Mouse (Mus musculus) lung, embryonic 14.5 days (tissue): ENCODE measurements around the gene Tns4. TPM values are rescaled to one million over a fixed set of nuclear protein-coding genes. Genes with fewer than 3 reads are reported as not detected.

Experiments used
- ATAC-seq: fragments of 200-750 bp; cut with Nextera tagmentation; 2 replicates; pipeline ENCODE4 v1.8.0; 2017; ENCODE audit warnings: mild to moderate bottlenecking, moderate TSS enrichment, moderate library complexity; ENCODE audit not compliant: insufficient read depth
- DNase-seq: peaks from one replicate; pipeline ENCODE4 v3.0.0-alpha.2; 2015
- H3K27ac ChIP-seq: fragments of 300-500 bp; sonication (generic); 2 replicates; pipeline ENCODE4 v1.5.1; 2014; ENCODE audit warnings: low read depth, mild to moderate bottlenecking, moderate library complexity
- H3K27me3 ChIP-seq: fragments of 300-500 bp; sonication (generic); 2 replicates; pipeline ENCODE4 v1.6.1; 2014; ENCODE audit warnings: low read length, control low read depth; ENCODE audit not compliant: insufficient read depth
- H3K36me3 ChIP-seq: fragments of 300-500 bp; sonication (generic); 2 replicates; pipeline ENCODE4 v1.6.1; 2014; ENCODE audit warnings: control low read depth; ENCODE audit not compliant: insufficient read depth
- H3K4me1 ChIP-seq: fragments of 300-500 bp; sonication (generic); 2 replicates; pipeline ENCODE4 v1.6.1; 2014; ENCODE audit warnings: antibody characterized with exemption, control low read depth; ENCODE audit not compliant: insufficient read depth
- H3K4me2 ChIP-seq: fragments of 300-500 bp; sonication (generic); 2 replicates; pipeline ENCODE4 v1.6.1; 2014; ENCODE audit warnings: mild to moderate bottlenecking
- H3K4me3 ChIP-seq: fragments of 300-500 bp; sonication (generic); 2 replicates; pipeline ENCODE4 v1.5.1; 2014; ENCODE audit warnings: low read depth, low read length
- H3K9ac ChIP-seq: fragments of 300-500 bp; sonication (generic); 2 replicates; pipeline ENCODE4 v1.6.1; 2014
- H3K9me3 ChIP-seq: fragments of 300-500 bp; sonication (generic); 2 replicates; pipeline ENCODE4 v1.6.1; 2016; ENCODE audit warnings: low read depth, low read length, control low read depth
- CTCF ChIP-seq: IDR thresholded peaks from 2 replicates; pipeline ENCODE4 v1.5.1; 2016; ENCODE audit warnings: antibody characterized with exemption, low read depth
- WGBS: fragments of 180-500 bp; shearing (Covaris S2); extraction: QIAGEN DNeasy Blood & Tissue Kit; methylation state at CpG from one replicate; pipeline ENCODE4 v1.1.7; 2014; 5-methylcytosine and 5-hydroxymethylcytosine counted together
- polyA plus RNA-seq: library from polyadenylated mRNA; unstranded; fragments of >200 nt; fragmentation: Nextera tagmentation; extraction: Ambion mirVana; gene quantifications from 2 replicates; pipeline ENCODE4 v1.2.1, GENCODE M21; 2014

Tns4 gene
- polyA plus RNA-seq = 0.39 and 0.47 TPM in 2 replicates

DNA sequence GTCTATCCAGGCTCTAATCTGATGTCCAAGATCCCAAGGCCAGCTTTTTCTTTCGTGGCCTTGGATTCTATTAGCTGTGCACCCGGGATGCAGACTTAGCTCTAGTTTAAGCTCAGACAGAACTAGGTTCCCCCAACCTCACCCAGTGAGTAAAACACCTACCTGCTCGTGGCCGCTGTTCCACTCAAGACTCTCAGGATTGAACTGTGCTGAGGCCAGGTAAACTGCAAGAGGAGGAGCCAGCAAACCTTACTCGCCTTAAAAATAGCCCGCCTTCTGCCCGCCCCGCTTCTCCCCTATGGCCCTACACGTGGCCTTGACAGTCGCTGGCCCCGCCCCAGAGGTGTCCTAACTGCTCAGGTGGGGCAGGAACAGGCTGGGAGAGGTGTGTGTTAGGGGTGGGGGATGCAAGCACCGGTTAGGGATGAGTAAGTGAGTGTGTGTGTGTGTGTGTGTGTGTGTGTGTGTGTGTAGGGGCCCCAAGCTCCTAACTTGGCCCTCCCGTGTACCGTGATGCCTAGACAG lies at the start of gene Tns4:
Gene Tns4 (minus strand): TSS at position 230 of the 525 bp plus-strand sequence.
- ATAC-seq (no peak), DNase-seq (no peak)
- 56% methylated on average over 14 of the region's 14 CpGs for WGBS
- no peaks in the 10 kb centered on the region for H3K36me3 ChIP-seq
- H3K27me3 ChIP-seq = no peaks in the 10 kb centered on the region
- no peak within 1 kb of the TSS for H3K9ac ChIP-seq
- H3K9me3 ChIP-seq = no peaks in the 10 kb centered on the region
- no peak for TF ChIP-seq CTCF
- no peaks in the 10 kb centered on the region for H3K4me1 ChIP-seq
- no peak within 1 kb of the TSS for H3K27ac ChIP-seq
- no peak within 1 kb of the TSS for H3K4me3 ChIP-seq
- H3K4me2 ChIP-seq = no peak within 1 kb of the TSS

DNA sequence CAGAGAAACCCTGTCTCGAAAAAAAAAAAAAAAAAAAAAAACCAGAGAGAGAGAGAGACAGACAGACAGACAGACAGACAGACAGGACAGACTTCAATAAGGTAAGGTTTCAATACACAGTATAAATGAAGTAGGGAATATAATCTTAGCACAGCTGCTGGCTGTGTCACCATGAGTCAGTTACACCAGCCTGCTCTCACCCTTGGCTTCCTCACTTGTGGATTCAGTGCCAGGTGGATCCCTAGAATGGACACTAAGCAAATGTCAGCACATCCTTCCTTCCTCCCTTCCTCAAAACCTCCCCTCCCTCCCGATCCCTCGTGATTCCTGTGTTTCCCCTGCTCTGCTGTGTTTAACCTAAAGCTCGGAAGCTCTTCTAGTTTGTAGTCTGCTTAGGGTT lies 48.3 kb upstream of the Tns4 start:
- Histone ChIP-seq H3K27ac (no peak overlapping the region), H3K4me2 (no peak overlapping the region), H3K4me1 (peaks cover 16% of the 10 kb centered on the region), H3K9ac (no peak overlapping the region), H3K9me3 (no peaks in the 10 kb centered on the region), H3K27me3 (no peaks in the 10 kb centered on the region), H3K36me3 (no peaks in the 10 kb centered on the region), H3K4me3 (no peak overlapping the region)
- 58% methylated on average over 4 of the region's 4 CpGs for WGBS
- TF ChIP-seq CTCF = no peak
- ATAC-seq = no peak
- no peak for DNase-seq

DNA sequence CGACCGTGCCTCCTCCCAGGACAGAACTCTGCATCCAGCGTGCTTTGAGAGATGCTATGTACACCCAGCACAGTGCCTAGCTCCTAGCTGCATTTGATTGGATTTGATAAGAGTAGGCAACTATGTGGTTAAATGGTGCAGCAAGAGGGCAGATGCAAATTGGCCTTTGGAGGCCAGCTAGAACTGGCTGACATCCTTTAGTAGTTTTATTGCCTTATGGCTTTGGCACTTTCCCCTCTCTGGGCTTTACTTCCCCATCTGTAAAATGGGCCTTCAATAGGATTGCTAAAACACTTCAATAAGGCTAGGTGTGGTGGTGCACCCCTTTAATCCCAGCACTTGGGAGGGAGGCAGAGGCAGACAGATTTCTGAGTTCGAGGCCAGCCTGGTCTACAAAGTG lies 47.9 kb upstream of the Tns4 start:
- no peak overlapping the region for H3K4me3 ChIP-seq
- H3K9ac ChIP-seq = no peak overlapping the region
- H3K9me3 ChIP-seq = no peaks in the 10 kb centered on the region
- no peak for DNase-seq
- no peak for TF ChIP-seq CTCF
- H3K4me2 ChIP-seq = no peak overlapping the region
- WGBS = 62% methylated on average over 4 of the region's 4 CpGs
- H3K27ac ChIP-seq = peak overlapping the region; percentile 18; the same call in 1 of the 2 replicates
- H3K4me1 ChIP-seq = peaks cover 19% of the 10 kb centered on the region
- H3K36me3 ChIP-seq = no peaks in the 10 kb centered on the region
- H3K27me3 ChIP-seq = no peaks in the 10 kb centered on the region
- no peak for ATAC-seq

DNA sequence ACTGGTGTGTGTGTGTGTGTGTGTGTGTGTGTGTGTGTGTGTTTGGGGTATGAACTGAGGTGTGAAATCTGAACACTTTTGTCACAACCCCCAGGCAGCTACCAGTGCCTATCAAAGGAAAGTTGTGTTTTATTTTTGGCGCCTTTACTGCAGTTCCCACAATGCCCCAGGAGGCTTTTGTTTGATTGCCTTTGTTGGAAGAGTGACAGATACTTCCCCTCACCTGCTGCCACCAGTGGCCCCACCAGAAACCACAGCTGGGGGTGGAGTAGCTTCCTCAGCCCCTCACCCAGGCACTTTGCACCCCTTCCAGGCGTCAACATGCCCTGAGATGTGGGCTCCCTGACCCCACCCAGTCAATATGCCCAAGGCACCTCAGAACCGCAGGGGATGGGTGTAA lies 47.3 kb upstream of the Tns4 start:
- H3K27ac ChIP-seq = peak overlapping the region; percentile 18; the same call in 1 of the 2 replicates
- 57% methylated on average over 3 of the region's 3 CpGs for WGBS
- DNase-seq = no peak
- no peak overlapping the region for H3K4me2 ChIP-seq
- H3K4me3 ChIP-seq = no peak overlapping the region
- H3K4me1 ChIP-seq = peaks cover 23% of the 10 kb centered on the region
- no peaks in the 10 kb centered on the region for H3K36me3 ChIP-seq
- no peak for TF ChIP-seq CTCF
- no peaks in the 10 kb centered on the region for H3K9me3 ChIP-seq
- ATAC-seq = no peak
- H3K27me3 ChIP-seq = no peaks in the 10 kb centered on the region
- H3K9ac ChIP-seq = no peak overlapping the region

DNA sequence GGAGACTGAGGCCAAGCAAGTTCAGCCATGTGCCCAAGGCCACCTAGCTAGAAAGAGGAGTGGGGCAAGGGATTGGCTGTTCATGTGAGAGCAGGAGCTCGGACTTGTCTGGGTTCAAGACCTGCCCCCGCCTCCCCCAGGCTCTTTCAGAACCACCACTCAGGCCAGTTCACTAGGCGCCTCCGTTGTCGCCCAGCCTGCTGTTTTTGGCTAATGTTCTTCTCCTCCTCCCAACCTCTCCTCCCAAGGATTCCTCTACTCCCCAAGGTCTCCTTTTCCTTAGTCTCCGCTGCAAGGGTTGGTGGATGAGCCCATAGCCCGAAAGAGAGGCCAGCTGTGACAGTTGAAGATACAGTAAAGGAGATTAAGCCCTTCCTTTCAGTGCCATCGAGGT lies 45.9 kb upstream of the Tns4 start:
- Histone ChIP-seq H3K9me3 (no peaks in the 10 kb centered on the region), H3K36me3 (no peaks in the 10 kb centered on the region), H3K27me3 (no peaks in the 10 kb centered on the region), H3K9ac (no peak overlapping the region), H3K4me3 (no peak overlapping the region), H3K27ac (peak overlapping the region; percentile 79), H3K4me2 (no peak overlapping the region), H3K4me1 (peaks cover 23% of the 10 kb centered on the region)
- ATAC-seq = no peak
- no peak for DNase-seq
- TF ChIP-seq CTCF = no peak
- 54% methylated on average over 8 of the region's 8 CpGs for WGBS

DNA sequence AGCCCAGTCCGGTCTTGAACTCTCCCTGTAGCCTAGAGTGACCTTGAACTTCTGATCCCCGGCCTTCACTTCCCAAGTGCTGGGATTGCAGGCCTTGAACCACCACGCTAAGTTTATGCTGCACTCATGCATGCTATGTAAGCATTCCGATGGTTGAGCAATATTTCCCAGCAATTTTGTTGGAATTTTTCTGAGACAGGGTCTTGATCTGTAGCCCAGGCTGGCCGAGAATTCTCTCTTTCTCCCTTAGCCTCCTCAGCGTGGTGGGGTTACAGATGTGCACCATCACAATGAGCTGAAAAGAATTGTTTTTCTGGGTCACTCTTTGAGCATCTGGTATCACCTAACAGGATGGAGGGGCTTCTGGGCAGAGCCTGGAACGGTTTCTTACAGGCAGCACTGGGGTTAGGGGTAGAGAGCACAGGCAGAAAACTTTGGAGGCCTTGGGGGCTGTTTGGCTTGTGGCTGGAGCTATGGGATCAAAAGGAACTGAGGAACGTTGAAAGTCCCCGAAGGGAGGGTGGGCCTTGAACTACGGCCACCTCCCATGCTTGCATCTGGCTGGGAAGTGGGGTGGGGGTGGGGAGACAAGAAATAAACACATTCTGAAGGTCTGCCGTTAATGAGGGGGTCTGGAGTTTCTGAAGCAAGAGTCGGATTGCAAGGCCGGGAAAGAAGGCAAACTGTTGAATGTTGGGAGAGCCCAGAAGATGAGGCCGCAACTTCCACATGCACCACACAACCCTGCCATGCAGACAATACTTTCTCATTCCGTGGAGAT lies 45.4 kb upstream of the Tns4 start:
- H3K27ac ChIP-seq = peak overlapping the region; percentile 79
- DNase-seq (peak; percentile 72), ATAC-seq (no peak)
- H3K27me3 ChIP-seq = no peaks in the 10 kb centered on the region
- no peaks in the 10 kb centered on the region for H3K9me3 ChIP-seq
- H3K4me1 ChIP-seq = peaks cover 23% of the 10 kb centered on the region
- H3K36me3 ChIP-seq = no peaks in the 10 kb centered on the region
- TF ChIP-seq CTCF = no peak
- H3K4me2 ChIP-seq = no peak overlapping the region
- WGBS = 27% methylated on average over 15 of the region's 15 CpGs
- no peak overlapping the region for H3K4me3 ChIP-seq
- H3K9ac ChIP-seq = no peak overlapping the region

DNA sequence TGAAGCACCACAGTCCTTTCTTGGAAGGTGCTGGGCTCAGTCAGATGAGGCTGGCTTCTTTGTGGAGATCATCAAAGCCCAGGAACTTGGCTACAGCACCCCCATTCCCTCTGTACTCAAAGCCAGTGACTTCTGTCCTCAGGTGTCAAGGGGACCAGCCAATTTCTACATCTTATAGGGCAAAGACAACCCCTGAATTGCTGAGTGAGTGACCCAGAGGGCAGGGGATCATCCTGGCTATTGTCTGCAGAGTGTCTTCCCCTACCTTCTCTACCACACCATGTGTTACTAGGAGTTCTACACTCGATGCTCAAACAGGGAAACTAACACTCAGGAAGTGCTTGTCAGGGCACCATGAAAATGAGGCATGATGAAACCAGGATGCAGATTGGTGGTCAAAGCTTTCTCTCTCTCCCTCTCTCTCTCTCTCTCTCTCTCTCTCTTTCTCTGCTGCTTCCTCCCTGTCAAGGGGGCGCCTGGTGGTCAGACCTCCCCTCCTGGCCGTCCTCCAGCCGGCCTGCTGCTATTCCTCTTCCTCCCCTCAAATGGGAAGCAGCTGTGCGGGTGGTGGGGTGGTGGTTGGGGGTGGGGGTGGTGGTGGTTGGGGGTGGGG lies 44.3 kb upstream of the Tns4 start:
- H3K4me3 ChIP-seq = no peak overlapping the region
- H3K9me3 ChIP-seq = no peaks in the 10 kb centered on the region
- H3K4me1 ChIP-seq = peaks cover 23% of the 10 kb centered on the region
- H3K9ac ChIP-seq = no peak overlapping the region
- no peak overlapping the region for H3K4me2 ChIP-seq
- peak; percentile 39 for ATAC-seq
- DNase-seq = peak; percentile 81
- H3K36me3 ChIP-seq = no peaks in the 10 kb centered on the region
- TF ChIP-seq CTCF = 0 out of 2 replicates have a peak, but pooled peaks have one; percentile 10
- WGBS = 15% methylated on average over 5 of the region's 5 CpGs
- peak overlapping the region; percentile 69 for H3K27ac ChIP-seq
- no peaks in the 10 kb centered on the region for H3K27me3 ChIP-seq
